Mouse (Mus musculus) cortical plate, adult 2 months (tissue): ENCODE measurements around the gene Ccdc138. TPM values are rescaled to one million over a fixed set of nuclear protein-coding genes. Genes with fewer than 3 reads are reported as not detected.

Experiments used
- H3K27ac ChIP-seq: fragments of 200-500 bp; 2 replicates; pipeline ENCODE4 v1.5.1; 2012; ENCODE audit warnings: low read length, control low read depth, inconsistent platforms; ENCODE audit not compliant: insufficient read depth
- H3K4me1 ChIP-seq: fragments of 200-500 bp; 2 replicates; pipeline ENCODE4 v1.6.1; 2011; ENCODE audit warnings: low read length; ENCODE audit not compliant: control insufficient read depth, insufficient read depth
- H3K4me3 ChIP-seq: fragments of 200-500 bp; 2 replicates; pipeline ENCODE4 v1.5.1; 2011; ENCODE audit warnings: mild to moderate bottlenecking, low read length, control low read depth; ENCODE audit not compliant: insufficient read depth
- CTCF ChIP-seq: fragments of 200-500 bp; IDR thresholded peaks from 2 replicates; pipeline ENCODE4 v1.5.1; 2011; ENCODE audit warnings: mild to moderate bottlenecking, control low read depth, low read length; ENCODE audit not compliant: insufficient read depth; ENCODE audit errors: extremely low read depth
- POLR2A ChIP-seq: fragments of 200-500 bp; IDR thresholded peaks from 2 replicates; pipeline ENCODE4 v1.6.1; 2011; ENCODE audit warnings: mild to moderate bottlenecking, low read length, control low read depth; ENCODE audit not compliant: insufficient read depth; ENCODE audit errors: extremely low read depth
- polyA plus RNA-seq: library from polyadenylated mRNA; depleted of rRNA; stranded (reverse); fragments of >200 nt; gene quantifications from 2 replicates; pipeline ENCODE4 v1.2.3, GENCODE M21; 2012; rRNA removed

Gene Ccdc138
- polyA plus RNA-seq, 1 experiment: 2.9 TPM

DNA sequence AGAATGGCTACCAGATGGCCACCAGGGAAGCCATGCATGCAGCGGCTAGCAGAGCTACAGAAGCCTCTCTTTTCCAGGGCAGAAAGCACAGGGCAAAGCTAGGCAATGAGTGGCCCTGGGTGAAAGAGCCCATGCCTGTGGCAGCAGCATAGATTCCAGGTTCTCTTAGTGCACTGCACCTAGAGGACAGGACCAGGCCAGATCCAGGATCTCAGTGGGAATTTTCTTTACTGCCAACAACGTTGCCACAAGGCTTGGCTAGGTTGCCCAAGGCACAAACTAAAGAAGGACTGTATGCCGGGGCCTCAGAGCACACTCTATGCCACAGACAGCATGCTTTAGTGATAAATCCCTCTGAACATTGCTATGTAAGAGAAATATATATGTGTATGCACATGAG lies 108.6 kb downstream of the Ccdc138 start:
- TF ChIP-seq CTCF (no peak), POLR2A (no peak)
- no peak overlapping the region for H3K27ac ChIP-seq

DNA sequence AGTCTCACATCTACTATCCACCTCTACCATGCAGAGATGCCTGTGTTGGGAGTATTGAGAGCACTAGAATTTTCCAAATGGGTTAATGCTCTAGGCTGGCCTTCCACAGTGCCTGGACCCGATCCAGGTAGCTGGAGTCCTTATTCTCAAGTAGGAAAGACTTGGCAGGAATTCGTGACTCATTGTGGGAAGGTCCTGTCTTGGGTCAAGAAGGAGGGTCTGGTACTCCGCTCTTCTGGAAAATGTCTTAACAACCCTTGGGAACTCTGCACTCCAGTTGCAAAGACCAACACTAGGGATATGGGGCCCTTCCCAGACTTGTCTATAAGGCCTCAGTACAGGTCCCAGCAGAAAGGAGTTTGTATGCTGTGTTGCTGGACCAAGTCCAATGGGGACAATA lies 111.1 kb downstream of the Ccdc138 start:
- H3K4me1 ChIP-seq: no peaks in the 10 kb centered on the region
- TF ChIP-seq CTCF (no peak), POLR2A (no peak)
- no peak overlapping the region for H3K4me3 ChIP-seq
- H3K27ac ChIP-seq: no peak overlapping the region

More for the DNA sequence above, 108.6 kb downstream of the Ccdc138 start:
- H3K4me1 ChIP-seq: no peaks in the 10 kb centered on the region
- H3K4me3 ChIP-seq: no peak overlapping the region

DNA sequence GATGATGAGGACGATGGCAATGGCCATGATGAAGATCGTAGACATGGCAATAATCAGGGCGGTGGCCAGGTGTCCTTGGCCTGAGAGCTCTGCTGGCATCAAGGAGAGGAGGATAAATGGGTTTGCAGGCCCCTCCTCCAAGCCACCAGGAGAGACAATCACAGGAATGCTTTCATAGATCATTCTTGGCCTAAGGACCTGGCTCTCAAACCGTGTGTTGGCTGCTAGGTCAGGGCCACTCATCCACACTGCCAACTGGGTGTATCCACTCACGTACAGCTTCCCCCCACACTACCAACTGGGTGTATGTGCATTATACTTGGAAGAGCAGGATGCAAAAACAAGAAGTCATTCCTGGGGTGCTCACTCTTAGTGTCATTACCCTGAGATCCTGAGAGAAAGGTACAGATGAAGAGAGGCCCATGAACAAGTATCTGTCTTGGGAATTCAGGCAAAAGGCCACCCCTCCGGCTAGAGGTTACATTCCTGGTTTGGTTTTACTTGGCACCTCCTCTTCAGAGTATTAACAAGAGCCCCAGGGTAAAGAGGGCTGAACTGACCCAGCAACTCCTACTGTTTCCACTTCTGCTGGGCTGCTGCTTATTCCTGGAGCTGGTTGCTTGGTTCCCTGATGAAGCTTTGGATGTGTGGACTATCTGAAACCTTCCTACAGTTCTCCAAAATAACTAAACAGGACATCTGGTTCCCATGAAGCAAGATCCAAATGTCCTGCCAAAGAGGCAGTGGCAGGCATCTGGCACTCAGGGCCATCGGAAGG lies 112.9 kb downstream of the Ccdc138 start:
- no peak overlapping the region for H3K27ac ChIP-seq
- no peak overlapping the region for H3K4me3 ChIP-seq
- H3K4me1 ChIP-seq: no peaks in the 10 kb centered on the region
- TF ChIP-seq CTCF (no peak), POLR2A (no peak)

DNA sequence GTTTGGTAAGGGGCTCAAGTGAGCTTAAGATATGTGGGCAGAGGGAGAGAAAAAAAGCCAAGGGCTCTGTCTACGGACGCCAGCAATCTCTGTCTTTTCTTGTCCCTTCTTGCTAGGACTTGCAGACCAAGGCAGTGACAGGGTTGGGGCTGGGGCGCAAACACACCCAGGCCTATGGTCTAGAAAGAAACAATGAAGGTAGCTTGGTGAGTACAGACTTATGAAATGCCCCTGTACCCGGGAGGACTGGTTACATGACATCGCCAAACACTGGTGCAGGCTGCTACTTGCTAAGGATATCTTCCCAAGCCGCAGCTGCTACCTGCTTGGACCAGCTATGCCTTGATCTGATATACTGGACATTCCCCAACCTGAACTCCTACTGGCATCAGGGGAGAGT lies 116.9 kb downstream of the Ccdc138 start:
- Histone ChIP-seq H3K4me1 (no peaks in the 10 kb centered on the region), H3K27ac (no peak overlapping the region), H3K4me3 (no peak overlapping the region)
- no peak for TF ChIP-seq CTCF
- no peak for TF ChIP-seq POLR2A

DNA sequence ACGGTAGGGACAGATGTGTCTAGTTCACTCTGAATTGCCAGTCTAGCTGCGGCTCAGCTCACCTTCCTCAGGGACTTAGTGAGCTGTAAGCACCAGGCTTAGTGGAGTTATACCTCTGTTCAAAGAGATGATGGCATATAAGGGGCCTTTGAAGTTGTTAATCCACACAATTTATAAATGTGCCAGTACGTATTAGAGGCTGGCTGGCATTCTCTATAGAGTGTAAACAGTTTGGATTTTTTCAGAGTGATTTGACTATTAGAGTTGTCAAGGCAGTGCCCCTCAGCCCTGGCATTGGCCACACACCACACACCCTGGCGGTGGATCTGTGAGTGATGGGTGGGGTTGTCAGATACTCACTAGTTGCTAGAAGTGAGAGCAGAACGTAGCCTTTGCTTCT lies 118.8 kb downstream of the Ccdc138 start:
- TF ChIP-seq POLR2A (no peak), CTCF (no peak)
- Histone ChIP-seq H3K27ac (no peak overlapping the region), H3K4me3 (no peak overlapping the region), H3K4me1 (no peaks in the 10 kb centered on the region)

DNA sequence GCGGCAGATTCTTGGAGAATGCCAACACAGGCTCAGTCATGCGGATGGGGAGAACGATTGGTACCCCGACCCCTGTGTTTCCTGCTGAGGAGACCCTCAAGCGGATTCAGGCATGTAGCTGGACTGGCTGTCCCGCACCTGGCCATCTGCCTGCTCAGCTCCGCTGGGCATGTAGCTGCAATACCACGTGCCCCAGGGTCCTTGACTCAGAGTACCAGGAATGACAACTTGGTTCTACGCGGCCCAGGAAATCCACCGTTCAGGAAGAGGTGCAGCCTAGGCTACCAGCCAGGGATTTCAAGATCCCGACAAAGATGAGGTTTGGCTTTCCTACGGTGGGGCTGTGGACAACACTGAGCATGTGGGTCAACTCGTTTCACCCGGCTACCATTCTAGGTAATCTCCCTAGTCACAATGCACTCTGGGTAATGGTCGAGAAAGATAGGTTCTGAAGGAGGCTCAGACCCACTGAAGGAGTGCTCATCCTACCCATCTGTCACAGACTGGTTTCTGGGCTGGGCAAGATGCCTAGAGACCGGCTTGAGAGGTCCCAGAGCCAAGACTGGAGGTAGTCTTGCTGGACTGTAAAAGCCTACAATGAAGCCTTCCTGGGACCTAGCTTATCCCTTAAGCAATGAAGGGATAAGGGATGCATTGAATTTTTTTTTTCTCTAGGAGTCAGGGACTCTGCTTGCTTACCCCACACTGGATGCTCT lies 120.9 kb downstream of the Ccdc138 start:
- Histone ChIP-seq H3K4me1 (no peaks in the 10 kb centered on the region), H3K27ac (no peak overlapping the region), H3K4me3 (no peak overlapping the region)
- TF ChIP-seq POLR2A (no peak), CTCF (no peak)

DNA sequence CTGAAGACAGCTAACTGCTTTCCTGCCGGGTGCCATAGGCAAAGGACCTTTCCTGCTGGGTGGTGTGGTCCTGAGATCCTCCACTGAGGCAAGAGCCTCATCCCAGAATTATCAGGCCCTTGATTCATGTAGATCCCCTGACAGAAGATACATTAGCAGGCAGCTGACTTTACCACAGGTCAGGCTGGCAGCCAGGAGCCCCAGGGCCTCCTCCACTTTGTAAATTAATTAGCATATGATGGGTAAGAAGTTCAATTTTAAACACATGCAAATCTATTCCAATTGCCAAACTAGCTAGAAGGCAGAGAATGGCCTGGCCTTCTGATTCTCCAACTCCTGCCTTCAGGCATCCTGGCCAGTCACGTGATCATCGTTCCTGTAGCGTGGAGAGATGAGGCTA lies 121.5 kb downstream of the Ccdc138 start:
- no peak overlapping the region for H3K27ac ChIP-seq
- no peaks in the 10 kb centered on the region for H3K4me1 ChIP-seq
- TF ChIP-seq POLR2A (no peak), CTCF (no peak)
- H3K4me3 ChIP-seq: no peak overlapping the region

DNA sequence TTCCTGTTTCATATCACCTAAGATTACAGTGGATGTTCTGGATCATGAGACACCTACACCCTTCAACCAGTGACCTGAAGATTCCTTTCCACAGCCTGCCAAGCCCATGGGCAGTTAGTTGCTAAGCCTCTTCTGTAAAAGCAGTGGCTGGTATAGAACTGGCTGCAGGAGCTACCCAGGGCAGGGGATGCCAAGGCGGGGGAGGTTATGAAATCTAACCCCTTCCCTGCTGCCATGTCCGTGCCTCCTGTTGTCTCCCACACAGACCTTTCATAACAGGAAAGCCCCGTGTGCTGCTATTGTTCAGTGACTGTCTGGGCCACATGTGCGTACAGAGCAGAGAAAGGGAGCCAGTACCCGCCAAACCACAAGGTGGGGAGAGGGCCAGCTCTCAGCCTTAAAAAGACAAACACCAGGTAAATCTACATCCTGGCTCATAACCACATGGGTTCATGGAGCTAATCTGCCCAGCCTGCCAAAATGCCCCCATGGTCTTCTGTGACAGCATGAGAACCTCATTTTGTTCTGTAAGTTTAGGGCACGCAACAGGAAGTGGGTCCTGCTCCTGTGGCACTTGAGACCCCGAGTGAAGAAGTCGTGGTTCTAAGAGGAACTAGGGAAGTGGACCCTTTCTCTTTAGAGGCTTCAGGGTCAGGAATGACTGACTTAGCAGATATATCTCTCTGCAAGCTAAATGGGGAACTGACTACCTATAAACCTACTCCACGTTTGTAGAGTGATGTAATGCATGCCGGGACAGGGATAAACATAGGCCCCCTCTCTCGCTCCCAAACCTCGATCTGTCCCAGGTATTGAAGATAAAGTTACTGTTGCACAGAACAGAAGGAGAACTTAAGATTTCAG lies 127.3 kb downstream of the Ccdc138 start:
- H3K4me3 ChIP-seq: no peak overlapping the region
- no peak for TF ChIP-seq POLR2A
- no peak for TF ChIP-seq CTCF

More for the DNA sequence above, 127.3 kb downstream of the Ccdc138 start:
- H3K27ac ChIP-seq: no peak overlapping the region
- no peaks in the 10 kb centered on the region for H3K4me1 ChIP-seq

Other genes starting within 250 kb of the Ccdc138 start
- gene Gcc2, start 242.5 kb upstream of the Ccdc138 start, polyA plus RNA-seq: 58.9 and 61.8 TPM in 2 replicates
- 18.3 and 19.9 TPM in 2 replicates for gene Lims1, start 174.5 kb upstream of the Ccdc138 start, polyA plus RNA-seq
- 18.1 TPM in 2 replicates for gene Ranbp2, start 51.0 kb upstream of the Ccdc138 start, polyA plus RNA-seq
- gene Edar, start 177.7 kb downstream of the Ccdc138 start, polyA plus RNA-seq: 0.30 and 0.44 TPM in 2 replicates
- not detected in 2 replicates for gene Gm17542, start 220.3 kb downstream of the Ccdc138 start, polyA plus RNA-seq